Mouse (Mus musculus) hindlimb bud, embryonic 11.5 days (tissue): ENCODE results near the gene Vkorc1.

Experiments
- DNase-seq: peaks from one replicate; pipeline ENCODE4 v3.0.0-alpha.2; 2012; ENCODE audit warnings: low read depth, low spot score; ENCODE audit errors: extremely low spot score

Vkorc1 gene

GRCm38 (mm10) chr7:127879301-127879700 lies 16.1 kb downstream of the Vkorc1 start:
- DNase-seq, result no peak

GRCm38 (mm10) chr7:127876467-127877348 lies 18.7 kb downstream of the Vkorc1 start, which contains the start of gene Zfp668:
Gene Zfp668 (minus strand): TSS chr7:127876828.
- peak; percentile 94 for DNase-seq

- DNase-seq, result peak; percentile 49
These were observed 19.4 kb downstream of the Vkorc1 start, which contains the start of gene Zfp646 for GRCm38 (mm10) chr7:127876041-127876466. Gene Zfp646 (plus strand): TSS chr7:127876221.

GRCm38 (mm10) chr7:127875627-127876001 lies 19.8 kb downstream of the Vkorc1 start:
- DNase-seq, result peak; percentile 85

- no peak for DNase-seq
These were observed 20.4 kb downstream of the Vkorc1 start for GRCm38 (mm10) chr7:127874812-127875626.

- DNase-seq, result no peak
These were observed 25.1 kb downstream of the Vkorc1 start for GRCm38 (mm10) chr7:127870136-127870821.

DNA sequence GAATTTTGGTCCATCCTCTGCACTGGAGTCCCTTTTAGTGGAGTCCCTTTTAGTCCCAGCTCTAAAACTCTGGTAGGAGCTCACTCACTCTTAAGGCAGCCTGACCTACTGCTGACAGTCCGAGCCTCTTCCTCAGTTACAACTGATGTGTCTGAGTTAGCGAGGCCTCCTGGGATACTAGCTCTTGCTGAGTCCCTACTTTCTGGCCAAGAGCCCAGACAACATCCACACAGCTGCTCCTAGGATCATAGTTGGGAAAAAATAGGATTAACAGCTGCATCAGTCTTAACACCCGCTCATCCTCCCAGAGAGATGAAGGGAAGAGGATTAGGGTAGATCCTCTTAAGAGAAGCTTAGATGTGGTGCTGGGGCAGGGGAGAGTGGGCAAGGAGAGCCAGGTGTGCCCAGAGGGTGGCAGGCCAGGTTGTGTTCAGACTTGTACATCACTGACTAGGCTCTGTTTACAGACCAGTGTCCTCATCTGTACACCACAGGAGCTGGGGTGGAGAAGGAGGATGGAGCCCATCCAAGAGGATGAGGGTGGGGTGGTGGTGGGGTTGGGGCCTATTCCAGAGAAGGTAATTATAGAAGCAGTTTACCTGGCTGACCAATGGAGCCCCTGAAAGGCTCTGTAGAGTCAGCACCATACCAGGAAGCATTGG lies 26.1 kb downstream of the Vkorc1 start:
- no peak for DNase-seq

- no peak for DNase-seq
These were observed 27.8 kb downstream of the Vkorc1 start for GRCm38 (mm10) chr7:127867641-127868040.

DNA sequence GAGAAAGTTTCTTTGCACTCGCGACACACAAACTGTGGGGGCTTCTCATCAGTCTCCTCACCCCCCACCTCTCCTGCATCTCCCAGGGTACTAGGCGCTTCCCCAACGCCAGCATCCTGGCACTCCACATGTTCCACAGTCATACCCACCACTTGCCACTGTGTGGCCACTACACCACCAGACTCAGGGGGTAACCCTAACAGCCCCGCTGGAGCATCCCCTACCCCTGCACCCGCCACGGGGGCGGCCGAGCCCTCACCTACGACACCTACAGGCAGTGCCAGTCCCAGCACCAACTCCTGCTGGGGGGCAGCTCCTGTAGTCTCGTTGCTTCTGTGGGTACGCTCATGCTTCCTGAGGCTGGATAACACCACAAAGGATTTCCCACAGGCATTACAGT lies 29.0 kb downstream of the Vkorc1 start:
- DNase-seq, result no peak

DNA sequence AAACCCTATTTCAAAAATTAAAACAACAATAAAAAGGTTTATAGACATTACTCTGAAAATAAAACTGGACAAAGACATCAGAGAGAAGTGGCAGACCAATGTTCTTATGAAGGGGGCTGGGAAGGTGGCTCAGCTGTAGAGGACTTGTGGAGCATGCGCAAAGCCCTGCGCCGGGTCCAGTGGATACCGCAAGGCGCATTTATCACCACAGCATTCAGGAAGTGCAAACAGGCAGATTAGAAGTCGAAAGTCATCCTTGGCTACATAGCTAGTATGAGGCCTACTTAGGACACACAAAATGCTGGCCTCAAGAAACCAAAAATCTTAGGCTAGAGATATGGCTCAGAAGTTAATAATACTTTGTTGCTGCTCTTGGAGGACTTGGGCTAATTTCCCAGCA lies 37.2 kb downstream of the Vkorc1 start:
- no peak for DNase-seq

DNA sequence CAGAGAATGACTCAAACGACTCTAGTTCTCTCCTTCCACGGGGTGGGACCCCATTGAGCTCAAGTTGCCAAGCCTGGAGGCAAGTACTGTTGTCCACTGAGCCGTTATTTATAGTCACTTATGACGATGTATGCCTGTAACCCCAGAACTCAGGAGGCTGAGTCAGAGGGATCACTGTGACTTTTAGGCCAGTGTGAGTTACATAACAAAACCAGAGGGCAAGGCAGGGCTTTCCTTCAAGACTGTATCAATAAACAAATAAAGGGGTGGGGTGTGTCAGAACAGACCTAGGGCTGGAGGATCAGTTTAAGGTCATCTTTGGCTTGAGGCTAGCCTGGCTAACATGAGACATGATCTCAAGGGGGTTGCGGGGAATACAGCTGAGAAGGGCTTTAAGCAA lies 44.5 kb downstream of the Vkorc1 start:
- no peak for DNase-seq

- DNase-seq, result no peak
These were observed 45.2 kb downstream of the Vkorc1 start for GRCm38 (mm10) chr7:127849973-127850875.
